Mouse (Mus musculus) kidney, adult 2 months (tissue): ENCODE measurements around the gene Uxs1. TPM values are rescaled to one million over a fixed set of nuclear protein-coding genes. Genes with fewer than 3 reads are reported as not detected.
A peak's percentile ranks its signal among the peaks of the same experiment; 100 is the strongest.

Source experiments
- DNase-seq: peaks from one replicate; pipeline ENCODE4 v3.0.0; 2021
- H3K27ac ChIP-seq: fragments of 200-500 bp; 2 replicates; pipeline ENCODE4 v1.5.1; 2012; ENCODE audit warnings: low read depth, low read length, control low read depth, inconsistent platforms; ENCODE audit not compliant: insufficient read depth
- H3K27me3 ChIP-seq: fragments of 200-500 bp; replicated peaks from 2 replicates; pipeline ENCODE4 v1.6.1; 2012; ENCODE audit warnings: mild to moderate bottlenecking, moderate library complexity, low read length, inconsistent platforms; ENCODE audit not compliant: control insufficient read depth, insufficient read depth
- H3K36me3 ChIP-seq: fragments of 200-500 bp; 2 replicates; pipeline ENCODE4 v1.6.1; 2012; ENCODE audit warnings: mild to moderate bottlenecking, moderate library complexity, low read length, inconsistent platforms; ENCODE audit not compliant: control insufficient read depth, insufficient read depth
- H3K4me1 ChIP-seq: fragments of 200-500 bp; 2 replicates; pipeline ENCODE4 v1.6.1; 2011; ENCODE audit warnings: low read length; ENCODE audit not compliant: control insufficient read depth, insufficient read depth
- H3K4me3 ChIP-seq: fragments of 200-500 bp; 2 replicates; pipeline ENCODE4 v1.5.1; 2011; ENCODE audit warnings: mild to moderate bottlenecking, low read depth, low read length, control low read depth; ENCODE audit not compliant: insufficient read depth
- CTCF ChIP-seq: fragments of 200-500 bp; conservative IDR thresholded peaks from 2 replicates; pipeline ENCODE4 v1.5.1; 2011; ENCODE audit warnings: low read depth, mild to moderate bottlenecking, control low read depth, low read length, moderate library complexity, mixed read lengths; ENCODE audit not compliant: insufficient read depth, insufficient read length
- POLR2A ChIP-seq: fragments of 200-500 bp; IDR thresholded peaks from one replicate; pipeline ENCODE4 v1.6.1; 2011; ENCODE audit warnings: low read depth, low read length, control low read depth
- WGBS: fragments of 180-500 bp; shearing (Covaris S2); methylation state at CpG from one replicate; pipeline ENCODE4 v1.1.7; 2018; 5-methylcytosine and 5-hydroxymethylcytosine counted together
- polyA plus RNA-seq: library from polyadenylated mRNA; depleted of rRNA; stranded (reverse); fragments of >200 nt; gene quantifications from 2 replicates; pipeline ENCODE4 v1.2.3, GENCODE M21; 2012

Uxs1 gene
- polyA plus RNA-seq, 1 experiment: 26.9 TPM

DNA sequence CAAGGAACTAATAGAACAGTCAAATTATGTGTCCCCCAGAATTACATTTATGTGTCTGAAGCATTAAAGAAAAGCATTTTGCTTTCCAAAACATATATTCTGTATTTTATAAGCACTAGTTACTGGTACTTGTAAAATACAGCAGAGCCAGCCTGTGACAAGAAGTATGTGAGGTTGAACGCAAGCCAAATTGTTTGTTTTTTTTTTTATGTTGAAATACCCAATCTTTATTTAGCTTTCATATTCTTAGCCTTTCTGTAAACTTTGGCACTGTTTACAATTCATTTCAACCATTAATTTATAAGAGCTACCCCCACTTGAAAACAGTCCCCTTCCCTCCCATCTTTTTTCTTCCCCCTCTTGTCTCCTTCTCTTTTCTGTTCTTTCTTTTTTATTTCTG, 28.0 kb upstream of the Uxs1 start:
- 71% methylated on average over 1 of the region's 1 CpGs for WGBS

GRCm38 (mm10) chr1:43843398-43843797, 15.8 kb upstream of the Uxs1 start:
- Histone ChIP-seq H3K27me3 (no peaks in the 10 kb centered on the region), H3K27ac (no peak overlapping the region), H3K4me1 (no peaks in the 10 kb centered on the region), H3K36me3 (no peaks in the 10 kb centered on the region), H3K4me3 (no peak overlapping the region)
- TF ChIP-seq CTCF: no peak
- no peak for TF ChIP-seq POLR2A
- 95% methylated on average over 2 of the region's 2 CpGs for WGBS
- DNase-seq: no peak

More for the DNA sequence above, 28.0 kb upstream of the Uxs1 start:
- no peak for TF ChIP-seq CTCF
- no peak for TF ChIP-seq POLR2A
- H3K4me1 ChIP-seq: peaks cover 13% of the 10 kb centered on the region; the same call in 1 of the 2 replicates
- H3K27ac ChIP-seq: no peak overlapping the region
- H3K4me3 ChIP-seq: no peak overlapping the region
- DNase-seq: no peak
- no peaks in the 10 kb centered on the region for H3K36me3 ChIP-seq
- H3K27me3 ChIP-seq: no peaks in the 10 kb centered on the region

DNA sequence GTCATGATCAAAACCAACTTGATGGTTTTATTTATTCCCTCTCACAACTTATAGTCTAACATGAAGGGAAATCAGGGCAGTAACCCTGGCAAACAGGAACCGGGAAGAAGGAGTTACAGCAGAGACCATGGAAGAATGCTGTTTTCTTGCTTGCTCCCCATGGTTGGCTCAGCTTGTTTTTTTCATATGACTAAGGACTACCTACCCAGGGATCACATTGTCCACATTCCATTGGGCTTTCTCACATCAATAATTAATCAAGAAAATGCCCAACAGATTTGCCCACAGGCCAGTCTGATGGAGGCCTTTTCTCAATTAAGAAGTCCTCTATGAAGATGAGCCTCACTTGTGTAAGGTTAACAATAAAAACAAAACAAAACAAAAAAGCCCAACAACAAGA, 9.6 kb upstream of the Uxs1 start:
- TF ChIP-seq POLR2A: no peak
- TF ChIP-seq CTCF: no peak
- no peaks in the 10 kb centered on the region for H3K36me3 ChIP-seq
- H3K4me1 ChIP-seq: no peaks in the 10 kb centered on the region; the same call in 1 of the 2 replicates
- peak; percentile 71 for DNase-seq
- WGBS: 57% methylated on average over 1 of the region's 1 CpGs
- no peaks in the 10 kb centered on the region for H3K27me3 ChIP-seq
- no peak overlapping the region for H3K4me3 ChIP-seq
- H3K27ac ChIP-seq: no peak overlapping the region

DNA sequence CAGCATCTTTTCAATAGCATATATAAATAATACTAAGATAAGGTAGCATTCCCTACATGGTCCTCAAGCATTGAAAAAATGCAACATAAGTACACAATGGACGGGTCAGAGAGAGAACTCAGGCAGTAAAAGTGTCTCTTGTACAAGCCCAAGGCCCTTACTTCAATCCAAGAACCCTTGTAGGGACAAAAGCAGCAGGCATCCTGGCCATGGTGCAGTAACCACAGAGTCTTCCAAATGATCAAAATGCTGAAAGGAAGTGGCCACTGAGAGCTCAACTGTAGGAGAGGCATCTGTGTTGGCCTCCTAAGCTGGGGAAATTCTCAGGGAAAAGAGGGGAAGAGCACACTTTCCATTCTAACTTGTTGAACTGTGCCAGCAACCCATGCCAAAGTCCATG, 2.5 kb upstream of the Uxs1 start:
- no peak for DNase-seq
- H3K27me3 ChIP-seq: no peaks in the 10 kb centered on the region
- no peaks in the 10 kb centered on the region for H3K36me3 ChIP-seq
- no peak overlapping the region for H3K4me3 ChIP-seq
- TF ChIP-seq POLR2A: no peak
- TF ChIP-seq CTCF: no peak
- 68% methylated on average over 1 of the region's 1 CpGs for WGBS
- no peaks in the 10 kb centered on the region; the same call in 1 of the 2 replicates for H3K4me1 ChIP-seq
- H3K27ac ChIP-seq: no peak overlapping the region

GRCm38 (mm10) chr1:43827002-43827762, 418 bp downstream of the Uxs1 start:
- H3K4me3 ChIP-seq: peak overlapping the region; percentile 86
- peaks cover 5% of the 10 kb centered on the region; the same call in 1 of the 2 replicates for H3K4me1 ChIP-seq
- peak; percentile 50 for DNase-seq
- no peaks in the 10 kb centered on the region for H3K27me3 ChIP-seq
- peak overlapping the region; percentile 18 for H3K27ac ChIP-seq
- no peaks in the 10 kb centered on the region for H3K36me3 ChIP-seq
- TF ChIP-seq CTCF (no peak), POLR2A (no peak)
- under 1% methylated on average over 68 of the region's 68 CpGs for WGBS

GRCm38 (mm10) chr1:43826628-43827001, 985 bp downstream of the Uxs1 start:
- Histone ChIP-seq H3K36me3 (no peaks in the 10 kb centered on the region), H3K4me1 (peaks cover 5% of the 10 kb centered on the region; the same call in 1 of the 2 replicates), H3K4me3 (peak overlapping the region; percentile 86), H3K27me3 (no peaks in the 10 kb centered on the region), H3K27ac (peak overlapping the region; percentile 18; the same call in 1 of the 2 replicates)
- 0% methylated on average over 3 of the region's 3 CpGs for WGBS
- TF ChIP-seq POLR2A: no peak
- TF ChIP-seq CTCF: no peak
- peak; percentile 25 for DNase-seq

DNA sequence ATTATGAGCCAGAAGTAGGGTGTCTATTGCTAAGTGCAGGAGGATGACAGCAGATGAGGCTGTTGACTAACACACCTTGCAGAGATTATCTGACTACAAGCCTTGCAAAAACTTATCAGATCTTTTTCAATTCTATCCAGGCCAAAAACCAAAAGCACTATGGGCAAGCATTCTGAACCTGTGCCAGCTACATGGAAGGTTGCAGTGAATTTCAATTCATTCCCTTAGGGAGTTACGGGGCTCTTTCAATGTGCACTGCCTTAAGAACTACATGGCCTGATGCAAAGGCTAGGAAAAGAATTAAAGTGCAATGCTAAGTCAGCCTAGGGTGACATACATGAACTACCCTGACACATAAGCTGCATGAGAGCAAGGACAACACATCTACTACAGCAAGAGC, 4.2 kb downstream of the Uxs1 start:
- H3K27me3 ChIP-seq: no peaks in the 10 kb centered on the region
- peak; percentile 23 for DNase-seq
- H3K36me3 ChIP-seq: no peaks in the 10 kb centered on the region
- no peak overlapping the region for H3K27ac ChIP-seq
- H3K4me3 ChIP-seq: no peak overlapping the region
- TF ChIP-seq POLR2A (no peak), CTCF (no peak)
- H3K4me1 ChIP-seq: peaks cover 11% of the 10 kb centered on the region; the same call in 1 of the 2 replicates
- WGBS: 82% methylated on average over 1 of the region's 1 CpGs

GRCm38 (mm10) chr1:43822586-43822985, 5.0 kb downstream of the Uxs1 start:
- no peak overlapping the region for H3K27ac ChIP-seq
- no peak for TF ChIP-seq POLR2A
- TF ChIP-seq CTCF: no peak
- WGBS: 52% methylated on average over 5 of the region's 5 CpGs
- no peak overlapping the region for H3K4me3 ChIP-seq
- peaks cover 11% of the 10 kb centered on the region; the same call in 1 of the 2 replicates for H3K4me1 ChIP-seq
- no peaks in the 10 kb centered on the region for H3K27me3 ChIP-seq
- DNase-seq: peak; percentile 41
- H3K36me3 ChIP-seq: no peaks in the 10 kb centered on the region
